In the genomic region with DNA sequence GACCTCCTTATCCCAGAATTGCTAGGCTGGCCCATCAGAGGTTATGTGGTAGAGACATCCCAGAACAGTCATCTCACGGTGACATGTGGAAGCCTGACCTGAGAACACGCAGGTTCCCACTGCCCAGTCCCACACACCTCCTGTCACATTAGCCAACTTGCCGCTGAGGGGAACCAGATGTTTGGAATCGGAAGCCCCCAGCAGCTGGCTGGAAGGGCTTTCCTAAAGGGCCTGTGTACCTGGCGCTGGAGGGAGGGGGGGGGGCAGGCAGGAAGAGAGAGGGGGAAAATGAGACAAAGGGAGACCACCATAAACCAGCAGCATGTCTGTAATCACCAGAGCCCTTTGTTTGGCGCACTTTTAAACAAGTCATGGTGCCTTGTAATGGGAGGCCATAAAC, we compare ENCODE assay signal across 9 mouse cellular contexts. TPM values are rescaled to one million over a fixed set of nuclear protein-coding genes. Genes with fewer than 3 reads are reported as not detected.
DNase-seq lines count a peak whose midpoint lies in the region; ATAC-seq and TF ChIP-seq lines count a peak whose summit lies in the region.
"Had no signal": no experiment of that assay in that cellular context is flagged by ENCODE, and none has a peak within 500 bp of the region (broad histone marks: within the 10 kb centered on the region; RNA-seq: fewer than 3 reads in every experiment).

No protein-coding gene starts in this region.

- H3K36me3 ChIP-seq in testis, adult 2 months (ENCODE audit: control insufficient read depth, insufficient read depth, low read length), result no peaks in the 10 kb centered on the region
- H3K36me3 ChIP-seq in hindbrain, embryonic 10.5 days, result no peaks in the 10 kb centered on the region
- no peaks in the 10 kb centered on the region for H3K36me3 ChIP-seq in liver, embryonic 15.5 days (replicated peaks)

- H3K27ac ChIP-seq in testis, adult 2 months (ENCODE audit: control insufficient read depth, insufficient read depth, low read depth, low read length), result no peak overlapping the region
- H3K27ac ChIP-seq in hindbrain, embryonic 10.5 days, result peak overlapping the region; percentile 60
- H3K27ac ChIP-seq in liver, embryonic 15.5 days (replicated peaks), result no peak overlapping the region
- H3K27ac ChIP-seq: macrophage had no signal

- H3K27me3 ChIP-seq in testis, adult 2 months (ENCODE audit: control insufficient read depth, insufficient read depth, low read length), result no peaks in the 10 kb centered on the region
- peaks cover 13% of the 10 kb centered on the region for H3K27me3 ChIP-seq in hindbrain, embryonic 10.5 days (ENCODE audit: insufficient read depth, poor library complexity, severe bottlenecking)
- 0 out of 2 replicates have a peak, but pooled peaks cover 9% of the 10 kb centered on the region for H3K27me3 ChIP-seq in liver, embryonic 15.5 days

- TF ChIP-seq CTCF in testis, adult 2 months (IDR thresholded peaks at IDR 0.05; ENCODE audit: control insufficient read depth, insufficient read depth, insufficient replicate concordance, low read depth, low read length), result no peak

- H3K4me1 ChIP-seq in testis, adult 2 months (ENCODE audit: control insufficient read depth, insufficient read depth, low read length), result no peaks in the 10 kb centered on the region; the same call in 1 of the 2 replicates
- H3K4me1 ChIP-seq in hindbrain, embryonic 10.5 days (replicated peaks), result peaks cover 19% of the 10 kb centered on the region
- H3K4me1 ChIP-seq in liver, embryonic 15.5 days (replicated peaks), result no peaks in the 10 kb centered on the region

- peak overlapping the region; percentile 41; the same call in 1 of the 2 replicates for H3K4me2 ChIP-seq in liver, embryonic 15.5 days

- H3K4me3 ChIP-seq in testis, adult 2 months (ENCODE audit: control insufficient read depth, low read depth, low read length), result peak overlapping the region; percentile 57
- peak overlapping the region; percentile 46 for H3K4me3 ChIP-seq in hindbrain, embryonic 10.5 days
- no peak overlapping the region for H3K4me3 ChIP-seq in liver, embryonic 15.5 days (replicated peaks)

- 29% methylated on average over 6 of the region's 6 CpGs for WGBS in hindbrain, embryonic 10.5 days
- 45% methylated on average over 6 of the region's 6 CpGs for WGBS in liver, embryonic 15.5 days (ENCODE audit: insufficient replicate concordance)

- no peak for DNase-seq in testis, postnatal 14 days (ENCODE audit: low spot score)
- no peak for DNase-seq in hindbrain, embryonic 10.5 days (ENCODE audit: low spot score)
- DNase-seq in right cerebral cortex, postnatal 14 days, result no peak
- DNase-seq: cerebellum, adult 8-10 months had no signal

- no peak for ATAC-seq in liver, embryonic 15.5 days (ENCODE audit: insufficient read depth)
- no peak for ATAC-seq in CD4-positive, CD25-positive, alpha-beta regulatory T cell, adult 4 months
- no peak for ATAC-seq in monocyte, adult 5-6 weeks (replicated peaks; ENCODE audit: insufficient number of reproducible peaks, low FRiP score, low TSS enrichment, poor library complexity, severe bottlenecking)

- TF ChIP-seq POLR2A in testis, adult 2 months (IDR thresholded peaks at IDR 0.05; ENCODE audit: control insufficient read depth, low read depth, low read length), result no peak

- H3K9ac ChIP-seq in liver, embryonic 15.5 days, result no peak overlapping the region

- H3K9me3 ChIP-seq in hindbrain, embryonic 10.5 days, result no peaks in the 10 kb centered on the region
- no peaks in the 10 kb centered on the region for H3K9me3 ChIP-seq in liver, embryonic 15.5 days (replicated peaks)

RNA-seq across cellular contexts. Expression of gene Gtf3a, which starts 28.6 kb away (rescaled TPM):
- 9.5 and 12.1 TPM in 2 replicates for polyA plus RNA-seq in testis, adult 2 months (2012; rRNA removed)
- polyA plus RNA-seq in hindbrain, embryonic 10.5 days (2016; fragmentation: Nextera tagmentation; extraction: Ambion mirVana), result 115 and 118 TPM in 2 replicates
- polyA plus RNA-seq in liver, embryonic 15.5 days (2015; fragmentation: Nextera tagmentation; extraction: Ambion mirVana), result 44.6 and 47.4 TPM in 2 replicates
- 10 to 100 TPM; 26.2 to 30.5 TPM for polyA plus RNA-seq in CD4-positive, CD25-positive, alpha-beta regulatory T cell, adult 4 months (2017; shearing (Covaris generic))
- 86.3 to 99.1 TPM (median 88.2 TPM) in 3 replicates for total RNA-seq in monocyte, adult 5-6 weeks (2017)

RNA-seq across cellular contexts. Expression of gene Mtif3, which starts 43.7 kb away (rescaled TPM):
- 10.3 and 11.2 TPM in 2 replicates for polyA plus RNA-seq in testis, adult 2 months (2012; rRNA removed)
- polyA plus RNA-seq in hindbrain, embryonic 10.5 days (2016; fragmentation: Nextera tagmentation; extraction: Ambion mirVana), result 19.0 and 23.9 TPM in 2 replicates
- polyA plus RNA-seq in liver, embryonic 15.5 days (2015; fragmentation: Nextera tagmentation; extraction: Ambion mirVana), result 9.4 and 11.6 TPM in 2 replicates
- 10 to 100 TPM; 49.1 to 52.4 TPM for polyA plus RNA-seq in CD4-positive, CD25-positive, alpha-beta regulatory T cell, adult 4 months (2017; shearing (Covaris generic))
- 8.6 to 31.9 TPM (median 11.4 TPM) in 3 replicates for total RNA-seq in monocyte, adult 5-6 weeks (2017)
